Mouse (Mus musculus): ENCODE measurements at regions not wholly inside any gene's neighbourhood (a gene's known extent, or its start where the extent isn't known, plus 50 kb on each side); places are given as distances from the start of the nearest gene placed in this dataset.

GRCm38 (mm10) chr1:183804295-183804694, 208.8 kb upstream of the Dusp10 start:
- no peak for DNase-seq (ENCODE audit: low spot score in 2 of 2)
- intact Hi-C loops (cut with DNase I): no loop called here

GRCm38 (mm10) chr1:183806864-183807730, 206.0 kb upstream of the Dusp10 start:
- intact Hi-C loops (cut with DNase I): no loop called here
- DNase-seq (ENCODE audit: low spot score in 2 of 2): no peak

GRCm38 (mm10) chr1:183808168-183808567, 204.9 kb upstream of the Dusp10 start:
- intact Hi-C loops (cut with DNase I): no loop called here

GRCm38 (mm10) chr1:183820555-183820954, 192.5 kb upstream of the Dusp10 start:
- intact Hi-C loops (cut with DNase I): no loop called here
- peak in 1 of 2 experiments; percentile 7 for DNase-seq (ENCODE audit: low spot score in 2 of 2)

More at GRCm38 (mm10) chr1:183808168-183808567, 204.9 kb upstream of the Dusp10 start:
- DNase-seq (ENCODE audit: low spot score in 2 of 2): no peak

DNA sequence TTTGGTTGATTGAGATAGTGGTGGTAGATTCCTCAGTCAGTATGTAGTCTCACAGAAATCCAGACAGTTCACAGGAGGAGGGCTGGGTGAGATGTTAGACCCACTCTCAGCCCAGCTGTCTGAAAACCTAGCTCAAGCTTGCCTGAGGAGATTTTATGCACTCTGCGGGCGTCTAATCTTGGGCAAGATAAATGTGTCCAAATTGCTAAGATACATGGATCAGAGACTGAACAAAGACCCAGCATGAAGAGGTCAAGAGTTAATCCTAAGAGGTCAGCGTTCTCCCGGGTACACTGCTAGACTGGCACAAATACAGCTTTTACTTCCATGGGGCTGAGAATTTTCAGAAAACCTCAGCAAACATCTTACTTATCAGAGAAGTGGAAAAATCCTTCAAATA, 186.8 kb upstream of the Dusp10 start:
- no peak for DNase-seq (ENCODE audit: low spot score in 2 of 2)
- intact Hi-C loops (cut with DNase I): no loop called here

DNA sequence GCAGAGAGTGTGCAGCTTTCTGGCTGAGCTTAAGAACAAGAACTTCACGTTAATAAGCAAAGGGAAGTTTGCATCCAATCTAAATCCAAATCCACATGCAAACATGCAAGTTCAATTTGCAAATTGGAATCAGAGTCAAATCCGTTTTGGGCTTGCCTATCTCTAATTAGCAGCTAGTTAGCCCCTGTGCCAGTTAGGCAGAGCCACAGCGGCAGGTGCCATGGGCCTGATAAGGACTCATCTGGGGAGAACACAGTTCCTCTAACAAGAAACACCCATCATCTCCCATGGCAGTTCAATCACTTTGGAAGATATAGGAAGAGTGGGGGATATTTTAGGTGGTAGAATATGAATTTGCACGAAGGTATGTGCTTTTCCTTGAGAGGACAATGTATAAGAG, 168.0 kb upstream of the Dusp10 start:
- intact Hi-C loops (cut with DNase I): no loop called here

GRCm38 (mm10) chr1:183853956-183854613, 159.0 kb upstream of the Dusp10 start:
- intact Hi-C loops (cut with DNase I): no loop called here
- DNase-seq (ENCODE audit: low spot score in 2 of 2): no peak

More for the DNA sequence above, 168.0 kb upstream of the Dusp10 start:
- DNase-seq (ENCODE audit: low spot score in 2 of 2): no peak

DNA sequence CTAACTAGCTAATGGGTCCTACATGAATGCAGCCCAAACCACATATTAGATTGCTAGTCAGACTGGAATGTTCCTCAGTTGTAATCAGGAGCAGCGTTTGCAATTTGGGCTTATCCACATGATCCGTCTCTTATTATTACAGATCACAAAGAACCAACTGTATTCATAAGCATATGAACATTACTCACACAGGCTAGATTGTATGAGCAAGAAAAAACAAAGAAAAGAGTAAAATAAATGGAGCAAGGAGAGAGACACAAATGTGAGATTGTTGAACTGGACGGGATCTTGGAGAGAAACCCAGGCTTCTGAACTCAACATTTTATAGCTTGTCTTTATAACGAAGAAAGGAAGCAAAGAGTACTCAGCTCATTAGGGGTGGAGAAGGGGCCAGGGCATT, 148.0 kb upstream of the Dusp10 start:
- intact Hi-C loops (cut with DNase I): no loop called here
- DNase-seq (ENCODE audit: low spot score in 2 of 2): no peak

DNA sequence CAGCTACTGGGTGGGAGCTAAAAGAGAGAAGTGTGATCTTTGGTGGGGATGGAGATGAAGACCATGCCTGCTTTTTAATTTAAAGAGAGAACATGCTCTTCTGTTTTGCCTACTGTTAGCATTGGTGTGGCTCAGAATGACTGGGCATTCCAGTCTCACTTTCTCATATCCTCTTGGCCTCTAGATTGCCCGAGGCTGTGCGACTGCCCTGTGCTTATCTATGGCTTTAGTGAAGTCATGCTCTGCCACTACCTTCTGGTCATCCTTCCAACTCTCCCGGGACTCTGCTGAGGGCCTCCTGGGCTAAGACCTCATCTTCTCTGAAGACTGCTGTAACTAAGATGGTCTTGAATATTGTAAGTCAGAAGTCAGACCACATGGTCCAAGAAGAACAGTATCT, 147.5 kb upstream of the Dusp10 start:
- intact Hi-C loops (cut with DNase I): no loop called here
- DNase-seq (ENCODE audit: low spot score in 2 of 2): no peak

- intact Hi-C loops (cut with DNase I): no loop called here
- DNase-seq (ENCODE audit: low spot score in 2 of 2): no peak
Observed at GRCm38 (mm10) chr1:183868965-183869364, 144.1 kb upstream of the Dusp10 start.

GRCm38 (mm10) chr1:183895936-183896335, 117.2 kb upstream of the Dusp10 start:
- intact Hi-C loops (cut with DNase I): no loop called here
- DNase-seq (ENCODE audit: low spot score in 2 of 2): no peak

DNA sequence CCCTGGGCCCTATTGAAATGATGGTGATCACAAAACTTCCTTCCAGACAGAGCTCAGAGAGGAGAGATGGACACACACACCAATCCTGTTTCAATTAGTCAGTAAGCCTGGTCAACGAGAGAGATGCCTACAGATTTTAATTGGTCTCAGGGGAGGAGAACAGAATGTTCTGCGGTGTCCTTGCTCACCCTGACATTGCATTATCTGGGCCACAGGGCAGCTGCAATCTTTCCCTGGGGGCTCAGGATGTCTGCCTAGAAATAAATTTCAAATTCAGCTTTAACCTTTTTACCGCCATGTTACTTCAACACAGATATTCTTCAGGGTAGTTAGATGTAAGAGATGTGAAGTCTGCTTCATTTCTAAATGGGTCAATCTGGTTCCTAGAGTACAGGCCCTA, 115.0 kb upstream of the Dusp10 start:
- intact Hi-C loops (cut with DNase I): no loop called here

GRCm38 (mm10) chr1:183904564-183904963, 108.5 kb upstream of the Dusp10 start:
- intact Hi-C loops (cut with DNase I): no loop called here
- no peak for DNase-seq (ENCODE audit: low spot score in 2 of 2)

More for the DNA sequence above, 115.0 kb upstream of the Dusp10 start:
- no peak for DNase-seq (ENCODE audit: low spot score in 2 of 2)

DNA sequence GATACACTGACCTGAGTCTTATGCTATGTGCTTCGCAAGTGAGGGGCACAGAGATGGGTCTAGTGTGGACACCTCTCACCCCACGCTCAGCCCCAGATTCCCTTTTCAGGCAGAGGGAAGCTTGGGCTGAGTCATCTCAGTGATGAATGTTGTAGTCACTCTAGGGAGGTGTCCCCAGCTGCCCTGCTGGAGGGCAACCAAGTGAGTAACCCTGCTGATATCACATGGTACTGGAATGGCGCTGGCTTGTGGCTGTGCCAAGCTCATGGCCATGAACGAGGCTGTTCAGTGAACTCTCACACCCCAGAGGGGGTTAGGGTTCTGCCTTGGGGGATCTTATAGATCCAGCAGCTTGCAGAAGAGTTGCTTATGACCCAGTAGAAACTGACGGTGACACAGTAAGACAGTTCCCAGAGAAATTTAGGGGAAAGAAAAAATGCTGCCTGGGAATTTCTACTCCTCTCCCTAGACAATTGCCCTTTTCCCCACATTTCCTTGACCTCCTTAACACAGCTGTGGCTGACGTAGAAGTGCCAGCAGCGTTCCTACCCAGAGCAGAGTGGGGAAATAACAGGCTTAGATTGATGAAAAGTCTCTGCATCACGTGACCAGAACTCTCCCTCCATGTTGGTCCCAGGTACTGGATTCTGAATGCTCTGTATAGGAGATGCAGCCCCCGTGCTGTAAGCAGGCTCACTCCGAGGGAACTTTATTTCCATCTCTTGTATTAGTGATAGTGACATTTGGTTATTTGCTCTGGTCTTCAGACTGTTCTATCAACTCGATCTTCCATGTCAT, 107.6 kb upstream of the Dusp10 start:
- intact Hi-C loops (cut with DNase I): no loop called here

GRCm38 (mm10) chr1:183917656-183918055, 95.4 kb upstream of the Dusp10 start:
- no peak for DNase-seq (ENCODE audit: low spot score in 2 of 2)
- intact Hi-C loops (cut with DNase I): no loop called here

More for the DNA sequence above, 107.6 kb upstream of the Dusp10 start:
- DNase-seq (ENCODE audit: low spot score in 2 of 2): no peak

- no peak for DNase-seq (ENCODE audit: low spot score in 2 of 2)
- intact Hi-C loops (cut with DNase I): no loop called here
Observed at GRCm38 (mm10) chr1:183921262-183921661, 91.8 kb upstream of the Dusp10 start.

- intact Hi-C loops (cut with DNase I): no loop called here
Observed at GRCm38 (mm10) chr1:183928539-183928938, 84.6 kb upstream of the Dusp10 start.

DNA sequence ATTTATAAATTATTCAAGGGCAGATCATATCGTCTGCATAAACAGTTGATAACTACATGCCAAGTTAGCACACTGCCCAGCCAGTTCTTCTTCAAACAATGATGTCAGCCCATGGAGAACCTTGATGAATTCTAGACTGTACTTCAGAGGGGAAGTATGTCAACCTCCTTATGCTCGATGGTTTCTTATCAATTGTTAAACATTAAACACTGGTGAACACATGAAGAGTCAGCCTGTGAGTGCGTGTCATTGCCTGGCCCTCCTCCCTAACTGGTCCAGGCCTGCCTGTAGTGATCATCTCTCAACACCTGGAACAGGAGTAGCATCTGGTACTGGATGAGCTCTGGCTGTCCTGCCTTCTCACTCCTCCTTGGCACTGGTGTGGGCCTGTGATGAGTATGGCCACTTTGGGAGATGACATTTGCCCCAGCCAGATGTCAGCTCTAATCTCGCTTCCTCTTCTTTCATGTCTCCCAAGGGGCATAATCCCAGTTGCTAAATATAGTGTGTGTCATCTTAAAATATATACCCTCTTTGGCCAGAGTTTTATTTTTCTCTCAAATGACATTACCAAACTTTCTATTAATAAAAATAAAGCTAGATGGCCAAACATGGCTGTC, 82.6 kb upstream of the Dusp10 start:
- intact Hi-C loops (cut with DNase I): no loop called here
- no peak for DNase-seq (ENCODE audit: low spot score in 2 of 2)

More at GRCm38 (mm10) chr1:183928539-183928938, 84.6 kb upstream of the Dusp10 start:
- no peak for DNase-seq (ENCODE audit: low spot score in 2 of 2)

DNA sequence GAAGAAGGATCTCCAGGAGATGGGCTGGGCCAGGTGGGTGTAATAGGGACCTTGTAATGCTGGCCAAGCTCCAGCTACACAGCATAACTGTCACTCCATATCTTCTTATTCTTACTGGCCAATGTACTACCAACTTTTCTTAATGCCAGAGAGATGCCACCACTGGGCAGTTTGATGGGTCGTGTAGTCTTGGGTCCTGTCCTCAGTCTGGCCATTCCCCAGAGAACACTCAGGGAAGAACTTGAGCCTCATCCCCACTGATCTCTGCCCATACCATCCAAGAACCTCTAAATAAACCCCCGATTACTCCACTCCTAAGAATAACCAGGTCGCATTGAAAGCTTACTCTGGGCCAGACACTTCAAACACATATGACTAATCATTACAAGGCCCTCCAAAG, 82.0 kb upstream of the Dusp10 start:
- no peak for DNase-seq (ENCODE audit: low spot score in 2 of 2)
- intact Hi-C loops (cut with DNase I): no loop called here

DNA sequence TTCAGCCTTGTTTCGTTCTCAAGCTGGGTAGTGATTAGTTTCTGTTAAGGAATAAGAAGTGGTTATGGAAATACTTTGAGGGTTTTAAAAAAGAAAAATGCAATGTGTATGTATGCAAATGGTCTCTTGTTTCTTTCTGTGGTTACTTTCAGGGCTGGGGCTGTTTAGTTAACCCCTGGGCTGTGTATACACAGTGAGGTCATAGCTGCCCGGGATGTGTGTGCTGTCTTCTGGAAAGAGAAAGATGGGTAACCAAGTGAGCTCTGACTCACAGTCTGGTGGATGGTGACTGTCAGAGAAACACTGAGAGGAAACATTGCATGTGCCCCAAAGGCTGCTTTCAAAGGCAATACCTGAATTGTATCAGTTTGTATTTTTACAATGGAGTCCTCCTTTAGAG, 79.3 kb upstream of the Dusp10 start:
- intact Hi-C loops (cut with DNase I): no loop called here
- no peak for DNase-seq (ENCODE audit: low spot score in 2 of 2)
